Mouse (Mus musculus) spleen, adult 2 months (tissue): ENCODE data around the gene Scarb2.

ENCODE experiments used
- CTCF ChIP-seq: fragments of 200-500 bp; IDR thresholded peaks from 2 replicates; pipeline ENCODE4 v1.5.1; 2011; ENCODE audit warnings: mild to moderate bottlenecking, inconsistent platforms; ENCODE audit not compliant: insufficient read depth, insufficient read length, insufficient replicate concordance; ENCODE audit errors: extremely low read depth
- POLR2A ChIP-seq: fragments of 200-500 bp; IDR thresholded peaks from 2 replicates; pipeline ENCODE4 v1.6.1; 2011; ENCODE audit warnings: low read depth, low read length, inconsistent platforms

- no peak for TF ChIP-seq CTCF
- no peak for TF ChIP-seq POLR2A
Observed at GRCm38 (mm10) chr5:92411461-92412140, 95.0 kb downstream of the Scarb2 start.
